In the genomic region with DNA sequence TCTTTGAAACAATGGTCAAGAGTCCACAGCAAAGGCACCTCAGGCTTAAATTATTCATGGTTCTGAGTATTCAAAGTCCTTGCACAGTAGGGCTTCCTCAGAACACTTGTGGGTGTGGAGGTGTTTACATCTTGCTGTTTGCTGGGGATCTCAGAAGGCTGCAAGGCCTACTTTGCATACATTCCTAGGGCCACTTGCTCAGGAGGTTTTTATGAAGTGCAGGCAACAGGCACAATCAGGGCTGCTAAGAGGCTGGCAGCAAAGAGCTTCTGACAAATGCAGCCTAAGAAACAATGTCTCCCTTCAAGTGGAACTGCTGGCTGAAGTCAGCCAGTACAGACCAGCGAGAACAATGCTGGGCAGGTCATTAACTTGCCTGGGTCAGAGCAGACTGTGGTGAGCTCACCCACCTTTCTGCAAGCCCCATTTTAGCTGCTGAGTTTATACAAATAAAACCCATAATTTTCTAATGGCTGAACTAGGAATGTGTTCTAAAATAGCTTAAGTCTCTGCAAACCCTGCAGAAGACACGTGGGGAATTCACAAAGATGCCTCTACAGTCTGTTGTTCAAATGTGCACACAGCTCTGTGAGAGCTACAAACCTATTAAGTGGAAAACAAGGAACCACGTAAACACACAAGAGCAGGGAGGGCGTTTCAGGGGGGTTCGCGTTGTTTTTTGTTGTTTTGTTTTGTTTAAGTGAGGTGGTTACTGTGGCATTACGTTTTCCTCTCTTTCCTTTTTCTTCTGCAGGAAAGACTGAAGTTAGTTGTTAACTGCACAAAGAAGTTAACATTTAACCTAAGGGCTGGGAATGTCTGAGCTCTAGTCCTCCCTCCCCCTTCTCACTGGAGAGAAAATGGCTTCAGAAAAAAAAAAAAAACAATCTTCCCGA, we compare ENCODE assay signal across 8 mouse cellular contexts.
A peak's percentile ranks its signal among the peaks of the same experiment; 100 is the strongest.
DNase-seq lines count a peak whose midpoint lies in the region; ATAC-seq and TF ChIP-seq lines count a peak whose summit lies in the region.

No protein-coding gene starts in this region.

- peak overlapping the region; percentile 29; the same call in 1 of the 2 replicates for H3K27ac ChIP-seq in heart, embryonic 10.5 days
- no peak overlapping the region for H3K27ac ChIP-seq in intestine, embryonic 15.5 days
- H3K27ac ChIP-seq in lung, postnatal 0 days (ENCODE audit: low read length), result no peak overlapping the region

- peak; percentile 75 for DNase-seq in heart, embryonic 10.5 days (ENCODE audit: low spot score)
- no peak for DNase-seq in heart, adult 9 months (ENCODE audit: low spot score in 2 of 2)
- peak; percentile 63 for DNase-seq in embryo, embryonic 11 days
- DNase-seq in lung, postnatal 0 days (ENCODE audit: low spot score), result peak; percentile 58
- no peak for DNase-seq in spleen, postnatal 14 days (ENCODE audit: low spot score in 2 of 2)
- no peak for DNase-seq in gastrocnemius, adult 8-10 months (ENCODE audit: low spot score in 2 of 2)
- no peak for DNase-seq in adrenal gland, postnatal 25 days

- TF ChIP-seq CTCF in lung, postnatal 0 days (IDR thresholded peaks at IDR 0.05), result no peak

- H3K4me3 ChIP-seq in heart, embryonic 10.5 days, result no peak overlapping the region
- H3K4me3 ChIP-seq in intestine, embryonic 15.5 days (replicated peaks), result no peak overlapping the region
- no peak overlapping the region for H3K4me3 ChIP-seq in lung, postnatal 0 days (ENCODE audit: low read depth, low read length)

- no peak overlapping the region for H3K4me2 ChIP-seq in intestine, embryonic 15.5 days (replicated peaks)
- H3K4me2 ChIP-seq in lung, postnatal 0 days (replicated peaks; ENCODE audit: low read depth, low read length), result no peak overlapping the region

- peak; percentile 79 for ATAC-seq in intestine, embryonic 15.5 days
- ATAC-seq in lung, postnatal 0 days, result peak; percentile 80

- 43% methylated on average over 8 of the region's 8 CpGs for WGBS in heart, embryonic 10.5 days
- 34% methylated on average over 8 of the region's 8 CpGs for WGBS in intestine, embryonic 15.5 days
- 46% methylated on average over 8 of the region's 8 CpGs for WGBS in lung, postnatal 0 days

- peaks cover 25% of the 10 kb centered on the region for H3K4me1 ChIP-seq in heart, embryonic 10.5 days
- H3K4me1 ChIP-seq in intestine, embryonic 15.5 days (replicated peaks), result peaks cover 5% of the 10 kb centered on the region
- no peaks in the 10 kb centered on the region for H3K4me1 ChIP-seq in lung, postnatal 0 days (ENCODE audit: insufficient read depth, low read depth, low read length)

- TF ChIP-seq EP300 in lung, postnatal 0 days (IDR thresholded peaks at IDR 0.05), result no peak

- no peak overlapping the region for H3K9ac ChIP-seq in intestine, embryonic 15.5 days
- no peak overlapping the region for H3K9ac ChIP-seq in lung, postnatal 0 days (replicated peaks; ENCODE audit: low read depth)

- no peaks in the 10 kb centered on the region for H3K36me3 ChIP-seq in heart, embryonic 10.5 days
- no peaks in the 10 kb centered on the region for H3K36me3 ChIP-seq in intestine, embryonic 15.5 days
- H3K36me3 ChIP-seq in lung, postnatal 0 days (ENCODE audit: insufficient read depth, low read length), result no peaks in the 10 kb centered on the region

- H3K9me3 ChIP-seq in heart, embryonic 10.5 days, result no peaks in the 10 kb centered on the region
- H3K9me3 ChIP-seq in intestine, embryonic 15.5 days, result no peaks in the 10 kb centered on the region
- no peaks in the 10 kb centered on the region for H3K9me3 ChIP-seq in lung, postnatal 0 days (ENCODE audit: low read length)

- no peaks in the 10 kb centered on the region for H3K27me3 ChIP-seq in heart, embryonic 10.5 days (ENCODE audit: insufficient read depth, poor library complexity, severe bottlenecking)
- no peaks in the 10 kb centered on the region for H3K27me3 ChIP-seq in intestine, embryonic 15.5 days (replicated peaks)
- H3K27me3 ChIP-seq in lung, postnatal 0 days (replicated peaks; ENCODE audit: insufficient read depth, low read length), result no peaks in the 10 kb centered on the region

Comparison
In these comparisons a context has a peak if more than half of its experiments do, and no peak if none do; other contexts are left out.
1. DNase-seq: peak in heart, embryonic 10.5 days (single experiment), embryo, embryonic 11 days (single experiment) and lung, postnatal 0 days (single experiment); none in heart, adult 9 months (0 of 2), spleen, postnatal 14 days (0 of 2), gastrocnemius, adult 8-10 months (0 of 2) and adrenal gland, postnatal 25 days (single experiment).